Mouse (Mus musculus) erythroblast, embryonic 14.5 days (primary cell): ENCODE data around the gene Speg. TPM values are rescaled to one million over a fixed set of nuclear protein-coding genes. Genes with fewer than 3 reads are reported as not detected.

ENCODE experiments used
- H3K27me3 ChIP-seq: 2 replicates; pipeline ENCODE4 v1.6.1; 2012; ENCODE audit warnings: inconsistent platforms; ENCODE audit not compliant: control insufficient read depth
- H3K36me3 ChIP-seq: 2 replicates; pipeline ENCODE4 v1.6.1; 2012; ENCODE audit warnings: mild to moderate bottlenecking, inconsistent platforms; ENCODE audit not compliant: control insufficient read depth
- H3K4me1 ChIP-seq: 2 replicates; pipeline ENCODE4 v1.6.1; 2012; ENCODE audit warnings: inconsistent platforms; ENCODE audit not compliant: control insufficient read depth
- H3K4me3 ChIP-seq: replicated peaks from 2 replicates; pipeline ENCODE3; 2012; ENCODE audit warnings: moderate library complexity, mild to moderate bottlenecking, inconsistent platforms
- H3K9me3 ChIP-seq: 2 replicates; pipeline ENCODE4 v1.6.1; 2012; ENCODE audit warnings: low read length, inconsistent platforms, mixed read lengths; ENCODE audit not compliant: control insufficient read depth
- GATA1 ChIP-seq: IDR thresholded peaks from 2 replicates; pipeline ENCODE4 v1.6.1; 2012; ENCODE audit warnings: low read length, inconsistent platforms, mixed read lengths
- TAL1 ChIP-seq: IDR thresholded peaks from 3 replicates; pipeline ENCODE4 v1.6.1; 2012; ENCODE audit warnings: low read length, inconsistent platforms, mixed read lengths
- polyA plus RNA-seq: library from polyadenylated mRNA; stranded (reverse); fragments of >175 nt; gene quantifications from 2 replicates; pipeline ENCODE4 v1.2.3, GENCODE M21; 2012

The Speg gene
- polyA plus RNA-seq, 1 experiment: 0.10 TPM

- H3K36me3 ChIP-seq: peaks cover 23% of the 10 kb centered on the region
- H3K27me3 ChIP-seq: peaks cover 57% of the 10 kb centered on the region
- peak overlapping the region; percentile 42 for H3K4me3 ChIP-seq
- TF ChIP-seq TAL1: no peak
- no peak for TF ChIP-seq GATA1
- no peaks in the 10 kb centered on the region for H3K9me3 ChIP-seq
- peaks cover 32% of the 10 kb centered on the region for H3K4me1 ChIP-seq
These were observed 102.8 kb downstream of the Speg start for GRCm38 (mm10) chr1:75477966-75478290.

DNA sequence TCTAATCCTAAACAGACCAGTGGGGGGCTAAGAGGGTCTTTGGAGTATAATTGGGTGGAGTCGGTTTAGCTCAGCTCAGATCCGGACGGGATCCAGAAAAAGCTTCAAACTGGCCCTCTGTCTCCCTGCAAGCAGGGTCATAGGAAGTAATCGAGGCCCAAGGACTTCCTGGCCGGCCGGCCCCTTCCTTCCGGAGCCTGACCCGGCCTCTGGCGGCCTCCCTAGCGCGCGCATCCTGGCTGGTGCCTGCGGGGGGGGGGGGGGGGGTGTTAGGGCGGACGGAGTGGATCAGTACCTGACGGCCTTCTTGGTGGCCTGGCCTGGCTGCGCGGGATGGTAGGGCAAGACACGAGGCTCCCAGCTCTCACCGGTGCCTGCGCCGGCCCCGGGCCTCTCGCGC lies 103.4 kb downstream of the Speg start:
- Histone ChIP-seq H3K4me1 (peaks cover 32% of the 10 kb centered on the region), H3K4me3 (peak overlapping the region; percentile 74), H3K27me3 (peaks cover 63% of the 10 kb centered on the region), H3K9me3 (no peaks in the 10 kb centered on the region), H3K36me3 (peaks cover 23% of the 10 kb centered on the region)
- TF ChIP-seq TAL1: no peak
- no peak for TF ChIP-seq GATA1

- Histone ChIP-seq H3K4me1 (peaks cover 32% of the 10 kb centered on the region), H3K36me3 (peaks cover 21% of the 10 kb centered on the region), H3K27me3 (peaks cover 68% of the 10 kb centered on the region), H3K4me3 (peak within 1 kb of the TSS; percentile 74), H3K9me3 (no peaks in the 10 kb centered on the region)
- TF ChIP-seq TAL1: no peak
- TF ChIP-seq GATA1: no peak
These were observed 104.0 kb downstream of the Speg start, which contains the start of the genes Chpf and Tmem198 for GRCm38 (mm10) chr1:75478916-75479634. Chpf (minus strand) TSS chr1:75479307. Tmem198 (plus strand) TSS chr1:75479532.

DNA sequence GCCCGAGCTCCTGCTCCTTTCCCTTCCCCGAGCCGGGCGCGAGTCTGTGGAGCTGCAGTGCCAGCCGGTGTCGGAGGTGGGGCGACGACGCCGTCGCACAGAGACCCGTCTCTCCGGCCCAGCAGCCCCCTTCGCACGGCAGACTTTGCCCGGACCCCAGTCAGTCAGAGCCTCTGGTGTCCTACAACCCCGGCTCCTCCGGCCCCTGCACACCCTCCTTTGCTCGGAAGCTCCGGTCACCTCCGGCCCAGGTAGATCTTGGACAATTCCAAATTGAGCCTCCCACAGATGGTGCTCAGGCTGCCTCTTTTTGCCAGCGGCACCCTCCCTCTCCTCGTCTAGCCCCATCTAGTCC lies 104.5 kb downstream of the Speg start:
- H3K9me3 ChIP-seq: no peaks in the 10 kb centered on the region
- no peak for TF ChIP-seq GATA1
- TF ChIP-seq TAL1: no peak
- peaks cover 74% of the 10 kb centered on the region for H3K27me3 ChIP-seq
- H3K4me3 ChIP-seq: peak overlapping the region; percentile 74
- peaks cover 17% of the 10 kb centered on the region for H3K36me3 ChIP-seq
- peaks cover 32% of the 10 kb centered on the region for H3K4me1 ChIP-seq

DNA sequence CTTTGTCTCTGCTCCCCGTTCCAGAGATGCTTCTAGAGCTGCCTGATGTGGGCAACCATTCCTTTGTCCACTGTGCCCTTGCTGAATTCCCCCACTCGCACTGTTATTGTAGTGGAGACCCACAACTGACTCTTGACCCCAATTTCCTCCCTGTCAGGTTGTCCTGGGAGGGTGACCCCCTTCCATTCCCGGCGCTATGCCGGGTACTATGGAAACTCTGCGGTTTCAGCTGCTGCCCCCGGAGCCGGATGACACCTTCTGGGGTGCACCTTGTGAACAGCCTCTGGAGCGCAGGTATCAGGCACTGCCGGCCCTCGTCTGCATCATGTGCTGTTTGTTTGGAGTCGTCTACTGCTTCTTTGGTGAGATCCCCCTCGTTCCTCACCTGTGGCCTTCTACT lies 104.9 kb downstream of the Speg start:
- Histone ChIP-seq H3K36me3 (peaks cover 13% of the 10 kb centered on the region), H3K4me1 (peaks cover 32% of the 10 kb centered on the region), H3K9me3 (no peaks in the 10 kb centered on the region), H3K27me3 (peaks cover 78% of the 10 kb centered on the region), H3K4me3 (peak overlapping the region; percentile 74)
- TF ChIP-seq GATA1 (no peak), TAL1 (no peak)

- Histone ChIP-seq H3K9me3 (no peaks in the 10 kb centered on the region), H3K27me3 (peaks cover 85% of the 10 kb centered on the region)
- TF ChIP-seq GATA1 (no peak), TAL1 (no peak)
These were observed 105.6 kb downstream of the Speg start for GRCm38 (mm10) chr1:75480735-75481134.

More at GRCm38 (mm10) chr1:75480735-75481134, 105.6 kb downstream of the Speg start:
- Histone ChIP-seq H3K4me3 (no peak overlapping the region), H3K36me3 (peaks cover 6% of the 10 kb centered on the region), H3K4me1 (peaks cover 32% of the 10 kb centered on the region)

Other genes with a start within 250 kb of the Speg start
- 0.05 TPM in 1 of 2 replicates, not detected in the other for gene Slc23a3, start 241.4 kb upstream of the Speg start, polyA plus RNA-seq
- gene Cnppd1, start 232.6 kb upstream of the Speg start, polyA plus RNA-seq: 8.4 and 9.6 TPM in 2 replicates
- gene Retreg2, start 232.5 kb upstream of the Speg start, polyA plus RNA-seq: 10.9 and 14.3 TPM in 2 replicates
- 6.7 and 7.3 TPM in 2 replicates for gene Zfand2b, start 206.7 kb upstream of the Speg start, polyA plus RNA-seq
- gene Abcb6, start 194.9 kb upstream of the Speg start, polyA plus RNA-seq: 10.0 and 12.6 TPM in 2 replicates
- gene Ankzf1, start 183.1 kb upstream of the Speg start, polyA plus RNA-seq: 0.98 and 1.2 TPM in 2 replicates
- gene Atg9a, start 183.1 kb upstream of the Speg start, polyA plus RNA-seq: 25.7 and 26.4 TPM in 2 replicates
- gene Glb1l, start 164.5 kb upstream of the Speg start, polyA plus RNA-seq: 0.02 and 0.62 TPM in 2 replicates
- gene Stk16, start 164.5 kb upstream of the Speg start, polyA plus RNA-seq: 13.2 and 18.8 TPM in 2 replicates
- gene Tuba4a, start 155.4 kb upstream of the Speg start, polyA plus RNA-seq: 5.9 and 9.5 TPM in 2 replicates
- not detected in 2 replicates for gene A630095N17Rik, start 143.2 kb upstream of the Speg start, polyA plus RNA-seq
- gene Dnajb2, start 138.9 kb upstream of the Speg start, polyA plus RNA-seq: 24.2 and 27.6 TPM in 2 replicates
- not detected in 2 replicates for gene Ptprn, start 110.8 kb upstream of the Speg start, polyA plus RNA-seq
- gene Resp18, start 96.9 kb upstream of the Speg start, polyA plus RNA-seq: not detected in 2 replicates
- gene Dnpep, start 57.3 kb upstream of the Speg start, polyA plus RNA-seq: 3.7 and 4.8 TPM in 2 replicates
- gene Des, start 15.0 kb upstream of the Speg start, polyA plus RNA-seq: 0.03 and 0.12 TPM in 2 replicates
- gene Gmppa, start 60.6 kb downstream of the Speg start, polyA plus RNA-seq: 11.6 and 12.7 TPM in 2 replicates
- 0.02 TPM in 1 of 2 replicates, not detected in the other for gene Asic4, start 75.1 kb downstream of the Speg start, polyA plus RNA-seq
- gene Chpf, start 104.0 kb downstream of the Speg start, polyA plus RNA-seq: 0.26 and 0.30 TPM in 2 replicates
- 0.04 and 0.13 TPM in 2 replicates for gene Tmem198, start 104.2 kb downstream of the Speg start, polyA plus RNA-seq
- 0.12 and 0.15 TPM in 2 replicates for gene Obsl1, start 131.2 kb downstream of the Speg start, polyA plus RNA-seq
- gene Inha, start 131.8 kb downstream of the Speg start, polyA plus RNA-seq: not detected in 2 replicates
- 3.3 and 5.1 TPM in 2 replicates for gene Stk11ip, start 146.2 kb downstream of the Speg start, polyA plus RNA-seq
- gene Slc4a3, start 171.0 kb downstream of the Speg start, polyA plus RNA-seq: 0.01 TPM in 1 of 2 replicates, not detected in the other